Mouse (Mus musculus): ENCODE measurements around the gene Cyp2b13.
"Not testable (repeated sequence)": the region's sequence is repeated elsewhere in the genome, so short reads cannot be mapped to it uniquely, and the experiment has no call there.

Cyp2b13 gene

DNA sequence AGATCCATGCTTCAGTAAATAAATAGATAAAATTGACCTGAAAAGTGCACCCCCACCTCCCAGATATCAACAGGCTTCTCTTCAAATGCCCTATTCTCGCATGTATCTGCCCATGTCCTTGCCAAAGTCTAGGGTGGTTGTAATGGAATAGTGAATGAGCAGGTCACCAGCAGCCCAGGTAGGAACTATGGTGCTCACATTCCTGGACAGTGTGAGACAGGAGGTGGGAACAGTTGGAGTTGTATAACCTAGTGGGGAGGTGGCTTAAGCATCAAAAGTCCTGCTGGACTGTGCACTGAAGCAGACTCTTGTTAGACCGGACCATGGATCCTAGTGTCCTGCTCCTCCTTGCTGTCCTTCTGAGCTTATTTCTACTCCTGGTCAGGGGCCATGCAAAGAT, at the start of gene Cyp2b13:
Gene Cyp2b13, plus strand, starts transcription at position 301 of the 400 bp plus-strand sequence.
- not testable (repeated sequence) for DNase-seq (ENCODE audit: low spot score in 2 of 2)

DNA sequence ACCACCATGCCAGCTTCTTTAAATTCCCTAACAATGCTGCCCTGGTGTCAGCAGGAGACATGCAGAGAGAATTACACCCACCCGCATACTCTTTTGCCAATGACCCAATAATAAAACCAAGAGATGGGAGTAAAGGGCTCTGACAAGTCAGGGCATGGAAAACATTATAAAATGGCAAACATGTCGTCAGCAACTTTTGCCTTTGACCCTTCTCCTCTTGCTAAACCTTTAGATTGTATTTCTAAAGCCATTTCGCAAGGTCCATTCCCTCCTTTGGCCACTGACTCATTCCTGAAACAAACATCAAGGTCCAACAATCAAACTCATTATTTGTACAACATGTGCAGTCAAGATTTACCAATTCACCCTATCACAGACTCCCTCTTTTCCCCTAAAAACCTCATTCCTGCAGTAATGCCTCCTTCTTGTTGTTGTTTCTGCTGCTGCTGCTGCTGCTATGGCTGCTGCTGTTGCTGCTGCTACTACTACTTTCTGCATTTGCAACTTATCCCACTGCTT, 41.4 kb upstream of the Cyp2b13 start:
- DNase-seq (ENCODE audit: low spot score in 2 of 2), result not testable (repeated sequence)

DNA sequence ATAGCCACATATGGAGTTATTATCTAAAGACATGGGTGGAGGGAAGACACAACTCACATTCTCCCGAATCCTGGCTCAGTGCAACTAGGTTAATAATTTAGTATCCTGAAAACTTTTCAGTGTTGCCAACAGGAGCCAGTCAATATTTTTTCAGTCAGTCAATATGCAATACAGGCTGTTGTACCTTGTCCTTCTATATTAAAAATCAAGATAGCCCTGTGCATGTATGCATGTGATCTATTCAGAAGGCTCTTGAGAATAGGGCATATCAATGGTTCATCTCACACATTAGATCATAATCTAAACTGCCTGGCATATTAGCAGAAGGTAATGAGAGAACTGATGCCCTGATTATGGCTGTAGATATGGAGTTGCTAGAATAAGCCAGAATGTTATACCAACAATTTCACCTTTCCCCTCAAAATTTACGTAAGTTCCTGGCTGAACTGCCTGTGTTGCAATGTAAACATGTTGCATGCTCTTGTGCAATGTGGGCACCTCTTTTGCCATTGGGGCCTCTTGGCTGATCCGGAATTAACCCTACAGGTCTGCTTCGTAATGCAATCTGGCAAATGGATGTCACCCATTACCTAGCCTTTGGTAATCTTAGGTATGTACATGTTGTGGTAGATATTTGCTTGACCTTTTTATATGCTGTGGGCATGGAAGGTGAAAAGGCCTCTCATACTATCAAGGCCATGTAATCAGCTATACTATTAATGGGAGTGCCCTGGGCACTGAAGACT, 6.2 kb upstream of the Cyp2b13 start:
- DNase-seq (ENCODE audit: low spot score in 2 of 2), result not testable (repeated sequence)

DNA sequence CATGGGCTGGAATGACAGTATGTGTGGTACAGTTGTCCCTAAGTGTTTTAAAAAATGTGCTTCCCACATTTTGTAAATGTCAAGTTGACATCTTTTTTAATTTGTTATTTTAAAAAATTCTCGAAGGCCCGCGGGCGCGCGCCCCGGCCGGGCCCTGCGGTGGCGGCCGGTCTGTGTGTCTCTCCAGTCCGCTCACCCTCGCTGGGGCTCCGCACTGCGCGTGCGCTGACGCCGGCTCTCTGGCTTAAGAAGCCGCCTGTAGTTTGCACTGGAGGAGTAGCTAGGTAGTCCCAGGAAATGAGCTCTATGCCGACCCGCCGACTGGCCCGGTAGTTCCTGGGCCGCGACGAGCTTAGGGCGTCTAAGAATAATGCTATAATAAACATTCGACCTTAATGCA, 10.4 kb downstream of the Cyp2b13 start:
- DNase-seq (ENCODE audit: low spot score in 2 of 2), result not testable (repeated sequence)

DNA sequence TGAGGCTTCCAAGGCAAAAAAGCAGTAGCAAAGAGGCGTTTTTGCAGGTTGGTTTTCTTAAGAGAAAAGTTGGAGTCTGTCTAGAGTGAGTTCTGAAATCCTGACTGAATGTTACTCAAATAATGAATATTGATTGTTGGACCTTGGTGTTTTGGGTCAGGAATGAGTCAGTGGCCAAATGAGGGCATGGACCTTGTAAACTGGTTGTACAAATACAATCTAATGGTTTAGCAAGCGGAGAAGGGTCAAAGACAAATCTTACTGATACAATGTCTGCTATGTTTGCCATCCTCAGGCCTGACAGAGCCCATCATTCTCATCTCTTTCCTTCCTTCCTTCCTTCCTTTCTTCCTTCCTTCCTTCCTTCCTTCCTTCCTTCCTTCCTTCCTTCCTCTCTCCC, 21.3 kb downstream of the Cyp2b13 start:
- no peak for DNase-seq (ENCODE audit: low spot score in 2 of 2)

DNA sequence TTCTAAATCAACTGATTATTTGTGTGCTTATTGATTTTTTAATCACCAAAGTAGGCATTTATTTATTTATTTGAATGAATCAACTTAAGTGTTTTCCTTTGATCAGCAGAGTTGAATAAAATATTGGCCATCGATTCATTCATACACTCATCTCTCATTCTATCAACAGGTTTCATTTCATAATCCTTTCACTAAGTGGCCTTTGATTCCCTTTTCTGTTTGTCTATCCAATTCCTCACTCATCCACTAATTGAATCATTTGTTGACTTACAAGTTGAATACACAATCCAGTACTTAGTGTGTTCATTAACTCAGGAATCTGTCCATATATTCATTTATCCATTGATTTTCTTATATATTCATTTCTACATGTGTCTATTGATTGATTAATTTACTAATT, 26.1 kb downstream of the Cyp2b13 start:
- DNase-seq (ENCODE audit: low spot score in 2 of 2), result no peak

DNA sequence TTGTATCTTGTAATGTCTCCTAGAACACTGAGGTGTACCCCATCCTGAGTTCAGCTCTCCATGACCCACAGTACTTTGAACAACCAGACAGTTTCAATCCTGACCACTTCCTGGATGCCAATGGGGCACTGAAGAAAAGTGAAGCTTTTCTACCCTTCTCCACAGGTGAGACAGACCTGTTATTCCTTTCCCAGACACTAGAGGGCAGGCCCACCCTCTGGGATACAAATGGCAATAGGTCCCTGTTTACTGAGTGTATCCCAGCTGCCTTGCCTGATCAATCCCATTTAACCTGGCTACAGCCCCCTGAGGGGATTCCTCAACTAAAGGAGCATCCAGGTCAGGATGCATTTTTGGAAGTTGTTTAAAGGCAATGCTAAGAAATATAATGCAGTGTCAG, 27.3 kb downstream of the Cyp2b13 start:
- DNase-seq (ENCODE audit: low spot score in 2 of 2), result not testable (repeated sequence)

DNA sequence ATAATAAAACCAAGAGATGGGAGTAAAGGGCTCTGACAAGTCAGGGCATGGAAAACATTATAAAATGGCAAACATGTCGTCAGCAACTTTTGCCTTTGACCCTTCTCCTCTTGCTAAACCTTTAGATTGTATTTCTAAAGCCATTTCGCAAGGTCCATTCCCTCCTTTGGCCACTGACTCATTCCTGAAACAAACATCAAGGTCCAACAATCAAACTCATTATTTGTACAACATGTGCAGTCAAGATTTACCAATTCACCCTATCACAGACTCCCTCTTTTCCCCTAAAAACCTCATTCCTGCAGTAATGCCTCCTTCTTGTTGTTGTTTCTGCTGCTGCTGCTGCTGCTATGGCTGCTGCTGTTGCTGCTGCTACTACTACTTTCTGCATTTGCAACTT, 78.3 kb downstream of the Cyp2b13 start:
- DNase-seq (ENCODE audit: low spot score in 2 of 2), result not testable (repeated sequence)

DNA sequence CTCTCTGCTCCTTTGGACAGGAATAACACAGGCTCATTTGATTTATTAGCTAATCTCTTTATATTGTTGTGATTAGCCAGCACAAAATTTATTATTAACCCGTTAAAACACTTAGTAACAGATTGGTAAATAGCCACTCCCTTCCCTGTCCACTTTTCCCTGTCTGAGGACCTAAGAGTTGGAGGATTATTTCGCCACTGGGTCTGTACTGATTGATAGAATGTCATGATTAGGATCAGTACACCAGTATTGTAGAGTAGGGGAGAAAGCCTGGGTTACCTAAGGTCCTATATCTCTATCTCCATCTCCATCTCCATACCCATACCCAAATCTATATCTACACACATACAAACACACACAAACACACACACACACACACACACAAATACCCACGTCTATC, 82.4 kb downstream of the Cyp2b13 start:
- DNase-seq (ENCODE audit: low spot score in 2 of 2), result not testable (repeated sequence)
